Mouse (Mus musculus) limb, embryonic 14.5 days (tissue): ENCODE data around the gene Aff3. TPM values are rescaled to one million over a fixed set of nuclear protein-coding genes. Genes with fewer than 3 reads are reported as not detected.
A peak's percentile ranks its signal among the peaks of the same experiment; 100 is the strongest.

ENCODE experiments used
- ATAC-seq: fragments of 200-750 bp; cut with Nextera tagmentation; 2 replicates; pipeline ENCODE4 v1.8.0; 2017; ENCODE audit warnings: low read depth, moderate number of reproducible peaks, moderate TSS enrichment; ENCODE audit not compliant: low FRiP score
- DNase-seq: peaks from one replicate; pipeline ENCODE4 v3.0.0-alpha.2; 2015; ENCODE audit warnings: low spot score
- H3K27ac ChIP-seq: fragments of 300-500 bp; sonication (generic); replicated peaks from 2 replicates; pipeline ENCODE4 v1.5.1; 2014; ENCODE audit warnings: low read depth, mild to moderate bottlenecking, low read length, moderate library complexity, mixed read lengths
- H3K27me3 ChIP-seq: fragments of 300-500 bp; sonication (generic); 2 replicates; pipeline ENCODE4 v1.6.1; 2014; ENCODE audit warnings: low read length, mixed read lengths; ENCODE audit not compliant: control insufficient read depth, insufficient read depth
- H3K36me3 ChIP-seq: fragments of 300-500 bp; sonication (generic); 2 replicates; pipeline ENCODE4 v1.6.1; 2014; ENCODE audit warnings: mild to moderate bottlenecking, low read length, moderate library complexity, mixed read lengths; ENCODE audit not compliant: control insufficient read depth, insufficient read depth
- H3K4me1 ChIP-seq: fragments of 300-500 bp; sonication (generic); 2 replicates; pipeline ENCODE4 v1.6.1; 2014; ENCODE audit warnings: antibody characterized with exemption, low read length, mixed read lengths; ENCODE audit not compliant: control insufficient read depth, insufficient read depth
- H3K4me2 ChIP-seq: fragments of 300-500 bp; sonication (generic); replicated peaks from 2 replicates; pipeline ENCODE4 v1.6.1; 2014; ENCODE audit warnings: low read depth, mild to moderate bottlenecking, low read length, moderate library complexity; ENCODE audit not compliant: severe bottlenecking
- H3K4me3 ChIP-seq: fragments of 300-500 bp; sonication (generic); replicated peaks from 2 replicates; pipeline ENCODE4 v1.5.1; 2014; ENCODE audit warnings: low read length
- H3K9ac ChIP-seq: fragments of 300-500 bp; sonication (generic); 2 replicates; pipeline ENCODE4 v1.6.1; 2014; ENCODE audit warnings: mild to moderate bottlenecking, low read depth, low read length, moderate library complexity; ENCODE audit not compliant: severe bottlenecking
- H3K9me3 ChIP-seq: fragments of 300-500 bp; sonication (generic); 2 replicates; pipeline ENCODE4 v1.6.1; 2016; ENCODE audit warnings: low read length; ENCODE audit not compliant: control insufficient read depth
- POLR2A ChIP-seq: fragments of 200-500 bp; IDR thresholded peaks from 2 replicates; pipeline ENCODE4 v1.8.0; 2012; ENCODE audit warnings: inconsistent platforms, mild to moderate bottlenecking, moderate library complexity, borderline replicate concordance; ENCODE audit not compliant: insufficient read depth, insufficient read length; ENCODE audit errors: extremely low read depth
- WGBS: fragments of 180-500 bp; shearing (Covaris S2); extraction: QIAGEN DNeasy Blood & Tissue Kit; methylation state at CpG from one replicate; pipeline ENCODE4 v1.1.7; 2014; 5-methylcytosine and 5-hydroxymethylcytosine counted together
- polyA plus RNA-seq, 2 experiments: library from polyadenylated mRNA; depleted of rRNA in 1 of 2; stranded (reverse) in 1 of 2; unstranded in 1 of 2; fragments of >200 nt; fragmentation: Nextera tagmentation in 1 of 2; extraction: Ambion mirVana in 1 of 2; gene quantifications; 2 replicates each; pipeline versions ENCODE4 v1.2.1 to v1.2.3; 2012 to 2014

Gene Aff3
- polyA plus RNA-seq, 2 experiments = 20.4 to 22.4 TPM

DNA sequence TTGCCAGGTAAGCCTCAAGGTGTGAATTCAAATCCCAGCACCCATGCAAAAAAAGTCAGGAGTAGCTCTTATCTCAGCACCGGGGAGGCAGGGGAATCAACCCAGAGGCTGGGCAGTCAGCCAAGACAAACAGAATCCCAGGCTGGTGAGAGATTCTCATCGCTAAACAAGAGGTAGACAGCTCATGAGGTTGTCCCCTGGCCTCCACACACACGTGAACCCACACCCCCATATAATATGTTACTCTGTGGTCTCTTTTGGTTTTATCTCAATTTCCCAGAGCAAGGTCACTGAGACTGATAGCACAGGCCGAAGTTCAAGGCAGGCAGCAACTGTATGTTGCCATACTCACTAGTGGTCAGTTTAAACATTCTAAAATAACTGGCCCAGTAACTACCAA lies 422.2 kb downstream of the Aff3 start:
- TF ChIP-seq POLR2A = no peak
- Histone ChIP-seq H3K36me3 (0 out of 2 replicates have a peak, but pooled peaks cover 3% of the 10 kb centered on the region), H3K9me3 (no peaks in the 10 kb centered on the region), H3K27me3 (no peaks in the 10 kb centered on the region), H3K27ac (no peak overlapping the region), H3K4me1 (peaks cover 26% of the 10 kb centered on the region), H3K4me3 (no peak overlapping the region), H3K4me2 (no peak overlapping the region), H3K9ac (no peak overlapping the region)
- ATAC-seq = no peak
- no peak for DNase-seq
- 40% methylated on average over 4 of the region's 4 CpGs for WGBS

DNA sequence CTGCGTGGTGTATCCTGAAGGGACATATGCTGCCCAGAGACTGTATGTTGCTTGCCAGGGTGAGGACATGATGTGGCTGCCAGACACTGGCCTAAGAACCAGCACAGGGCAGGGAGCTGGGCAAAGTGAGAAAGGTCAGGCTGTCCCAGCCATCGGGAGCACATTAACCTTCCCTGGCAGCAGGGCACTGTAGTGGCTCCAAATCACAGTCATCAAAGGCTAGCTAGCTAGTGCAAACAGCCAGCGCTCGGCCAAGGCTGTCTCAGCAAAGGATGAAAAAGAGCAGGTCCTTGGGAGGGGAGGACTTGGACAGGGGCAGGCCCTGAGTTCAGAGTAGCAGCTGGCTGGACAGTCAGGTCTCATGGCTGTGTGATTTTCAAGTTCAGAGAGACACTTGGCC lies 423.0 kb downstream of the Aff3 start:
- H3K27ac ChIP-seq = peak overlapping the region; percentile 26; the same call in 1 of the 2 replicates
- H3K36me3 ChIP-seq = 0 out of 2 replicates have a peak, but pooled peaks cover 2% of the 10 kb centered on the region
- TF ChIP-seq POLR2A = no peak
- no peaks in the 10 kb centered on the region for H3K27me3 ChIP-seq
- H3K9ac ChIP-seq = no peak overlapping the region
- ATAC-seq = no peak
- H3K4me1 ChIP-seq = peaks cover 33% of the 10 kb centered on the region
- no peak overlapping the region for H3K4me3 ChIP-seq
- WGBS = 49% methylated on average over 4 of the region's 4 CpGs
- H3K4me2 ChIP-seq = no peak overlapping the region
- no peak for DNase-seq
- no peaks in the 10 kb centered on the region for H3K9me3 ChIP-seq

DNA sequence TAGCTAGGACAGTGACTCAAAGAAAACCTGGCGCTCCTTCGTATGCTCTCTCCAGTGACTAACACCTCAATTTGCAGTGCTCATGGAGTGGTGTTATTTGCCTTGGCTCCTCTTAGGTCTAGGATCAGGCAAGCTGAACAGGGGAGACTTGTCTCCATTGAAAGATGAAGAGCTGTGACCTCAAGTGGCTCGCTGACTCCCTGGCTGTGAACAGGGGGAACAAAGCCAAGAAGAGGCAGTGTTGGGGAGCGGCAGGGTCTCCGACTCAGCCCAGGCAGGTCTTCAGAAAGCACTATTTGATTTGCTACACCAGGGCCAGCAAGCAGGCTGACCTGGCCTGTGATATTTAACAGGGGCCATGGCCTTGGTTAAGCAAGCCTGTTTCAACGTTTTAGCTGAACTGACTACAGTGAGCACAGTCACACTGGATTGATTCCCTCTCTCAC lies 423.5 kb downstream of the Aff3 start:
- peaks cover 36% of the 10 kb centered on the region for H3K4me1 ChIP-seq
- 74% methylated on average over 6 of the region's 6 CpGs for whole genome bisulfite sequencing
- ATAC-seq = no peak

DNA sequence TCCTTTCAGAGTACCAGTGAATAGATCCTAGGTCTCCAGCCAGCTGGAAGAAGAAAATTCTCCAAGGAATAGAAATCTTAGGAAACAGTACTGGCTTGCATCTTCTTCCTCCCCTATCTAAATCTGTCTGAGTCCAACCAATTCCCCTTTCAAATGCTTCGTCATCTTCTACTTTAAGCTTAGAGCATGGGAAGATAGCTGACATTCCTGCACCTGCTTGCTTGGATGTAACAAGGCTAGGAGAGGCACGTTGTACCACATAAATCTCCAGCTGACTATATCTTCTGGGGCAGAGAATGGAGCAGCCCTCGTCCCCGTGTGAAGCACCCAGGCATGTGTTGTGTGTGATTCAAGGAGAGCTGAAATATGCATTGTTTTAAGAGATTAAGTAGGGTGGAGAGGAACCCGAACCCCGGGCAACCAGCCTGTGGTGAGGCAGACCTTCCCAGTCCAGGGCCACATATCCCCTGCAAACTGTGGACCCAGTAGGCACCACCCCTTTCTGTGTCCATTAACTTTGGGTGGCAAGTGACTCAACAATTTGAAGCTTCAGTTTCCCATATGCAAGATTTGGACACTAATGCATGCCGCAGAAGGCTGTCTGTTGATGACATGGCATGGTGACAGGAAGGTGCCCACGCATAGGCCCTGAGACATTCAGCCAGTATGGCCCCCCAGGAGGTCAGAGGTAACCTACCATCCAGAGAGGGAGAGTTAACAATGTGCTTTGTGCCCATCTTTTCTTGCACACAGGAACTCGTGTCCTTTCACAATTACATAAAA lies 424.1 kb downstream of the Aff3 start:
- ATAC-seq = no peak
- no peak overlapping the region for H3K27ac ChIP-seq
- H3K4me3 ChIP-seq = no peak overlapping the region
- 83% methylated on average over 9 of the region's 9 CpGs for WGBS
- no peak overlapping the region for H3K9ac ChIP-seq
- DNase-seq = no peak
- no peak overlapping the region for H3K4me2 ChIP-seq
- H3K4me1 ChIP-seq = peaks cover 36% of the 10 kb centered on the region
- TF ChIP-seq POLR2A = no peak
- H3K36me3 ChIP-seq = no peaks in the 10 kb centered on the region
- H3K27me3 ChIP-seq = no peaks in the 10 kb centered on the region
- H3K9me3 ChIP-seq = no peaks in the 10 kb centered on the region

More for the DNA sequence above, 423.5 kb downstream of the Aff3 start:
- H3K9ac ChIP-seq = no peak overlapping the region
- no peaks in the 10 kb centered on the region for H3K9me3 ChIP-seq
- no peak overlapping the region for H3K4me3 ChIP-seq
- H3K27me3 ChIP-seq = no peaks in the 10 kb centered on the region
- no peaks in the 10 kb centered on the region for H3K36me3 ChIP-seq
- no peak for DNase-seq
- no peak for TF ChIP-seq POLR2A
- H3K27ac ChIP-seq = 0 out of 2 replicates have a peak overlapping the region, but pooled peaks have one; percentile 26
- no peak overlapping the region for H3K4me2 ChIP-seq

DNA sequence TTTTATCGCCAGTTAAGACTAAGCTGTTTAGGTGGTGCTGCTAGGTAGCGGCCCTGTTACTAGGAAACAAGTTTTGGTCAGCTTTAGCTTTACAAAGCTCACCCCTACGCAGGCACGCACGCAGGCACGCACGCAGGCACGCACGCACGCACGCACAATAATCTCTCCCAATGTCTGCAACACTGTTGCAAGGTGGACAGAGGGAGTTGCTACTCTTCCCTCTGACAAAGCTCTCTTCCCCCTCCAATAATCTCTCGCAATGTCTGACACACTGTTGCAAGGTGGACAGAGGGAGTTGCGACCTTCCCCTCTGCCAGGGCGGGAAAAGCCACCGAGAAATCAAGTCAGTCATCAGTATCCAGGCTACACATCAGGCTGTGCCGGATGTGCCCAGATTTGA lies 425.2 kb downstream of the Aff3 start:
- Histone ChIP-seq H3K4me2 (no peak overlapping the region), H3K36me3 (no peaks in the 10 kb centered on the region), H3K9ac (no peak overlapping the region), H3K27me3 (no peaks in the 10 kb centered on the region), H3K4me3 (no peak overlapping the region), H3K4me1 (peaks cover 36% of the 10 kb centered on the region), H3K9me3 (no peaks in the 10 kb centered on the region), H3K27ac (no peak overlapping the region)
- ATAC-seq (no peak), DNase-seq (no peak)
- TF ChIP-seq POLR2A = no peak
- WGBS = 91% methylated on average over 16 of the region's 16 CpGs

DNA sequence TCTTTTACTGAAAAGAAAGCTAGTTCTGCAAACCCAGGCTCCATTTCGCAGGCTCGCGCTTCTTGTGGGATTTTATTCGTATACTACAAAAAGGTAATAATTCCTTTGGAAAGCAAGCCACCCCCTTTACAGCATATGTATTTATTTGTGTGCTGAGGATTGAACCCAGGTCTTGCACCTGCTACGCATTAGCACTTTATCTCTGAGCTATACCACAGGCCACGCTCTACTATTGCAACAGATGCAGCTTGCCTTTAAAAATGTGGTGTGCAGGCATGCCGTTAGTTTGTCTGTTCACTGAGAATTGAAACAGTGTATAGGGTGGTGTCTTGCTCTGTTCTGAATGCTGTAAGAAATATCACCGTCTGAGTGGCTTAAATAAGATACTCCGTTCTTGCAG lies 426.9 kb downstream of the Aff3 start:
- 50% methylated on average over 9 of the region's 9 CpGs for WGBS
- TF ChIP-seq POLR2A = no peak
- Histone ChIP-seq H3K27ac (no peak overlapping the region), H3K4me2 (no peak overlapping the region), H3K9me3 (no peaks in the 10 kb centered on the region), H3K4me3 (no peak overlapping the region), H3K9ac (no peak overlapping the region), H3K27me3 (no peaks in the 10 kb centered on the region), H3K36me3 (no peaks in the 10 kb centered on the region), H3K4me1 (peaks cover 36% of the 10 kb centered on the region)
- ATAC-seq = peak; percentile 67; the same call in 1 of the 2 replicates
- peak; percentile 44 for DNase-seq
